Mouse (Mus musculus) CH12F3 (cell line): ENCODE measurements around the gene Dapk3.

Experiments used
- in situ Hi-C: fragments of 300-500 bp; cut with MboI; formaldehyde crosslinking; loops from 2 replicates; pipeline ENCODE4 v1.14.3; 2020; ENCODE audit warnings: low sequenced_read_pairs

Gene Dapk3

DNA sequence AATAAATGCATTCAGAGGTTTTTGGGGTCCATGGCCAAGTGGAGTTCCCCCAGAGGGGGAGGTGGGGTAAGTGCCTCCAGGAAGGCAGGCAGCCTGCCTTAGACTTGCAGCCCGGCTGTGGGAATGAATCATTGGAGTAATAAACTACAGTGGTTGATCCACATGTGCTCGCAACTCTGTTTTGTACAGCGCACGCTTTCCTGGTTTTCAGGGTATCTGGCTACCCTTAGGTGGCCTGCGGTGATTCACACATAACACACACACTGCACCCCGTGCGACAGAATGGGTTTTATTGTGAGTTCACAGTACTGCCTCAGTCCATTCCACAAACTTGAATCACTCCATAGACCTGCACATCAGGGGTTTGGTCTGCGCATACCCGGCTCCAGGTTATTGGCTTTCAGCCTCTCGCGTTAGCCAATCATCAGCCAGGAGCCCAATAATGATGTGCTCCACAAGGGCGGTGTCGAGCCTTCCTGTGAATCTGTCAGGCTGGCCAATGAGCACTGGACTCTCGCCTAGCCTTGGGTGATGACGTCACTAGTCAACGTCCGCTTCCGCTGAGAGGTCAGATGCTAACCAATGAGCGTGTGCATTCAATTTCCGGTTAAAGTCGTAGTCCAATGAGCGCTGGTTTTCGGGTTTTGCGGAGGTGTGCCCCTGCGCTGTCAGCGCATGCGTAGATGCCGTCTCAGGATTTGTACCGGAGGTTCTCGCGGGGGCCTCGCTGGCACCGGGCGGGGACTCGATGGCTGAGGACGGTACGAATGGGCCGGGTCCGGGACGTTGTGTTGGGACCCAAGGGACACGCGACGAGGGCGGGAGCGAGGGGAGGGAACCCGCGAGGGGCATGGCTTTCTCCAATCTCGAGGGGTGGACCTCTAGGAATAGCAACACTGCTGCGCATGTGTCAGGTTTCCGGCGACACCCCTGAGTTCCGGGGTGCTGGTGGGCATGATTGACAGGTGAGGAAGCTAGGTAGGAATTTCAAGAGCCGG is at the start of gene Dapk3:
Gene Dapk3 (plus strand): TSS at position 670 of the 998 bp plus-strand sequence.
- in situ Hi-C loops, result no loop called here

- in situ Hi-C loops, result no loop called here
Observed at GRCm38 (mm10) chr10:81134181-81134587, 48.6 kb upstream of the Dapk3 start.

DNA sequence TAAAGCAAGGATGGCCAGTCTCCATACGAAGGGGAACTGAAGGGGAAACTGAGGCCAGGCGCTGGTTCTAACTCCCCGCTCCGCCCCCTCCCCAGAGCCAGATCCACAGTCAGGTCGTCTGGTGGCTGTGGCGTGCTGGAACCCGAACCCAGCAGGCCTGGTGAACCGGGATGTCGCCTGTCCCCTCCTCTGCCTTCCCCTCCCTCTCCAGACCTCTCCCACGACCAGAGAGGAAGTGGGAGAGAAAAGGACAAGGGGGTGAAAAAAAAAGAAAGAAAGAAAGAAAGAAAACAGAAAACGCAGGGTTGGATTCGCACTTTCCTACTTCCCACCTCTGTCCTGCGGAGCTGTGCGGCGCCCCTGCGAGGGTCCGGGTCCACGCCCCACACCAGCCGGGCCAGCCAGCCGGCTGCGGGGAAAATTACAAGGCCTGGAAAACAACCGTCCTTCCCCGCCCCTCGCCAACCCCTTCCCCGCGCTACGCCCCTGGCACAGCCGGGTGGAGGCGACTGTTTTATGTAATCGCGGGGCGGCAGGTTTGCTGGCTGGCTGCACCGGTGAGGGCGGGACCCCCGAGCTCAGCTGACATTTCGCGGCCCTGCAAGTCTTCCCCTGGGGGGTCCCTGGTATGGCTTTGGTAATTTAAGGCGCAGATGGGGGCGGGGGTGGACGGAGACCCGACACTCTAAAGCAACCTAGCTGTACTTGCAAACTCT is 47.7 kb upstream of the Dapk3 start, which contains the start of gene Zbtb7a:
Gene Zbtb7a (plus strand): TSS at position 255 of the 716 bp plus-strand sequence.
- in situ Hi-C loops, result no loop called here

- in situ Hi-C loops, result no loop called here
Observed at GRCm38 (mm10) chr10:81135831-81136705, 46.7 kb upstream of the Dapk3 start.

GRCm38 (mm10) chr10:81136706-81137231 is 46.0 kb upstream of the Dapk3 start:
- in situ Hi-C loops, result no loop called here

GRCm38 (mm10) chr10:81137252-81138130 is 45.3 kb upstream of the Dapk3 start:
- in situ Hi-C loops, result no loop called here

- in situ Hi-C loops, result no loop called here
Observed at GRCm38 (mm10) chr10:81138131-81138782, 44.5 kb upstream of the Dapk3 start.

DNA sequence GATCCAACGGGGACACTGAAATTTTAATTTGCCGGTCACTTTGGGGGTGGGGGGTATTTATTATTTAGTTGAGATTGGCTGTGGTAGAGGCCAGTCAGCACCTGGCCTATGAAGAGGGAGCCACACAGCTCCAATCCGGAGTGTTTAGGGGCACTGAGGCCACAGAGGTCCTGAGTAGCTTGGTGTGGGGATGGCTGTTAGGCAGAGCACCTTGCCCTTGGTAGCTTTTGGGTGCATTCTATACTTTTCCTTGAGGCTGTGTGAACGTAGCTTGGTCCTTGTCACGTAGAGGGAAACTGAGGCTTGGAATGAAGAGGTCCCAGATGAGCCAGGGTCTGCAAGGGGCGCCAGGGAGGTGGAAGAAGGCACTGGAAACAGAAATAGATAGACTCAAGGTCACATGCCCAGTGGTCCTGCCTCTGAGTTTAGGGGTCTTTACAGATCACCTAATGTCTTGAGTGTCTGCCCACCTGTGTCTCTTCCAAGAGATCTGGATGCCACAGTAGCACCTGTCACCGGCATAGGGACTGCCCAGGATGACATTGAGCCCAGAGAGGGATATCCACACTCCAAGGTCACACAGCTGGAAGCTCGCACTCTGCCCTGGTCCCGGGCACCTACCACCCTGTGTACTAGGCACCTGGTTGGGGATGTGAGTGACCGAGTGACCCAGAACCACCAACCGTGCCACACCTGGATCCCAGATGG is 43.8 kb upstream of the Dapk3 start:
- in situ Hi-C loops, result no loop called here

DNA sequence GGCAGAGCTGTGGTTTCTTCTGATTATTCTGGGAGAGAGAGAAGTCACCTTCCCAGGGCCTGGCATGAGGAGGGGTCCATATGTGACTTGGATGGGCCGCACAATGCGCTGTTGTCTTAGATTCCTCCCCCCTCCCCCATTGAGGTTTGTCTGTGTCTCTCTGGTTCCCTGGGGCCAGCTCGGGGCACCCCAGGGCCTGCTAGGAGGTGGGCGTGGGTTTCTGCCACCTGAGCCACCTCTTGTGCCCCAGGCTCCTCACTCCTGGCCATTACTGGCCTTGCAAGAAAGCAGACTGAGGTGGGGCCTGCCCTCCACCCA is 43.3 kb upstream of the Dapk3 start:
- in situ Hi-C loops, result no loop called here

- in situ Hi-C loops, result no loop called here
Observed at GRCm38 (mm10) chr10:81140005-81140404, 42.8 kb upstream of the Dapk3 start.

- in situ Hi-C loops, result no loop called here
Observed at GRCm38 (mm10) chr10:81140717-81141454, 41.9 kb upstream of the Dapk3 start.

DNA sequence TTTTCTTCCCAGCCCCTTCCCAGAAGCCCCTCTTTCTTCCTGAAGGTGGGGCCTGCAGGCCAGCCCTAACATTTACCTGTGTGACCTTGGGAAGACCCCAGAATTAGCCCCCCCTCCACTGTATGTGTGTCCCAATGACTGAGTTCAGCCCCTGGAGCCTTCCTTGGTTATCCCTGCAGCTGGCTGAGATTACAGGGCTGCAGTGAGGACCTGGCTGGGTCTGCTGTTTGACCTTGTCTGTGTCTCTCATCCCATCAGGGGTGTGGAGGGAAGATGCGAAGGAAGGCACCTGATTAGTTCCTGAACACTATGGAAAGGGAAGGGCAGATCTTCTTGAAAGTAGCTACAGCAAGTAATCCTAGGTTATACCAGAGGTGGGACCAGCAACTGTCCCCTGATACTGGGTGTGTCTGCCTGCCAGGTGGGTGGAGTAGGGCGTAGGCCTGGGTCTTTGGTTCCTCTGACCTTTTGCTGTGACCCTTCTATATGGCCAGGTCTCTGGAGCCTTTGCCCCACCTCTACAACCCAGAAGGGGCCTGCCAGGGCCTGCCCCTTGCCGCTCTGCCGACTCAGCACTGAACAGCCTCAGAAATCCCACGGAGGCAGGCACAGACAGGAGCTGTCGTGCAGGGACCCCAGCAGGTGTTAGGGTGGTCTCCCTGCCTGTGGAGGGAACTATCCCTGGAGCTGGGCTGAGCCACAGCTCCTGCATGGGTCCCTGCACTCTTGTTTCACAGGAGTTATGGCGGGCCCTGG is 41.2 kb upstream of the Dapk3 start:
- in situ Hi-C loops, result no loop called here

DNA sequence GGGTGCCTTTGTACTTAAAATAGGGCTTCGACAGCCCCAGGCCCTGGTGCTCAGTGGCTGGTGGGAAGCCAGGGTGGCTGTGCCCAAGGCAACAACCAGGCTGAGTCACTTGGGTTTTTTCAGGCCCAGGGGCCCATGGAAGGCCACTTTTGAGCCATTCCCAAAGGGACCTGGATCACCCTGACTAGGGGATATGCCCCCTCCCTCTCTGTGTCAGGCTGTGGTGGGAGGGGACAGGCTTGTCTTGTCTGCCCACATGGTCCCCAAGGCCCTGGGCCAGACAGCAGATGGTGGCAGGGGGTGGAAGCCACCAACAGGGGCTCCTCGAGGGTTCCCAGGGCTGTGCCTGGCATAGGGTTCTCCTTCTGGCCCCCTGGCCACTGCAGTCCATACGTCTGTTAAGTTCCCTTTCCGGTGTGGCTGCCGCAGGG is 40.2 kb upstream of the Dapk3 start:
- in situ Hi-C loops, result no loop called here

DNA sequence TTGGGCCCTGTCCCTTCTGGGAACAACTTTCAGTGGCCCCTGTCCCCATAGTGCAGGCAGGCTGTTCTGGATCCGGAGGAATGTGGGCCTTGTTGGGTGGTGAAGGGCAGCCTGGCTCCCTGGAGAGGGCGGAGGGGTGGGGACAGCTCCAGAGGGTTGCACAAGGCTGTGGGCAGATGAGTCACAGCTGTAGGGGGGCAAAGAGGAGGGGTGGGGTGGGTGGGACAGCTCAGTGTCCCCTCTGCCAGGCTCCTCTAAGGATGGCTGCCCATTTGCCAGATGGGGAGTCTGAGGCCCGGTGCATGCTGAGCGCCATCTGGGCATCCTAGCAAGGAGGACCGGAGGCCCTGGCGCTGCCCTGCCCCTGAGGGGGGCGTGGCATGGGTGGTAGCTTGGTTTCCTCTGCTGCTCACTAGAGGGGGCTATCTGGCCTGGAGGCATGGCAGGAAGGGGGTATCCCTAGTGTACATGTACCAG is 39.6 kb upstream of the Dapk3 start:
- in situ Hi-C loops, result no loop called here

- in situ Hi-C loops, result no loop called here
Observed at GRCm38 (mm10) chr10:81143845-81144437, 38.9 kb upstream of the Dapk3 start.

- in situ Hi-C loops, result no loop called here
Observed at GRCm38 (mm10) chr10:81144667-81145066, 38.1 kb upstream of the Dapk3 start.

DNA sequence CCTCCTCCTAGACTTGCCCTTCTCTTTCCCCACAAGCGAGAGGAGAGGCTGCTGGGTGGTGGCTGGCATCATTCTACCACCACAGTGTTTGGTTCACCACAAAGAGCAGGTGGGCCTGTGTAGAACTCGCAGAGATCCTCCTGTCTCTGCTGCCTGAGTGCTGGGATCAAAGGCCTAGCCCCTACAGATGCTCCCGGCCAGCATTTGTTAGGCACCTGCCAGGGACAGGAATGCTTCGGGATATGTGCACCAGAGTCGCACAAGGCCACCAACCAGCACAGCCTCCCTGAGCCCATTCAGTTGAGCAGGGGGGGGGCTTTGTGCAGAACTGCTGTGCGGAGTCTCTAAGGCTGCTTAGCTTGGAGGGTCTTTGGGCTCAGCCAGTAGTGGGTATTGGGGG is 37.5 kb upstream of the Dapk3 start:
- in situ Hi-C loops, result no loop called here
